Mouse (Mus musculus): ENCODE results near the gene Hist2h3c1. TPM values are rescaled to one million over a fixed set of nuclear protein-coding genes. Genes with fewer than 3 reads are reported as not detected.
"Not testable (repeated sequence)": the region's sequence is repeated elsewhere in the genome, so short reads cannot be mapped to it uniquely, and the experiment has no call there.

Gene Hist2h3c1
- total and polyA plus RNA-seq, 2 experiments from 2014 or later: not detected

DNA sequence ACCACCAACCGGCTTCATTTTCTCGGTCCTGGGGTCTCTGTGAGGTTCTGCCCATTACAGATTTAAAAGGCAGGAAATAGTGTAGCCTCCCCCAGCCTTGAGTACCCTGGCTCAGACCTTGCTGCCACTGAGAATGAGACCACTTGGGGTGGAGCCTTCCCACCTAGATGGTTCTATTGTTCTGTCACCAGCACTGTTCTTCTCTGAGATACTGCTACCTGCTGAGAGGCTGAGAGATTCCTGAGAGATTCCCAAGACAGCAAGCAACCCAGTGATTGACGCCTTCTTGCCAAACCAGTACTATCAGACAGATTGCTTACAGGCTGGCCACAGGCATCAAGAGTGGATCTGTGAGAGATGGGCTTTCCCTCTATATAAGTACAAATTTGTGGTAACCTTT is 42.7 kb downstream of the Hist2h3c1 start:
- no peak for DNase-seq (ENCODE audit: low spot score)
- no peak overlapping the region for H3K4me2 ChIP-seq (ENCODE audit: low read depth, low read length)
- H3K9ac ChIP-seq (replicated peaks; ENCODE audit: low read length): no peak overlapping the region
- no peak for ATAC-seq
- no peaks in the 10 kb centered on the region for H3K36me3 ChIP-seq (ENCODE audit: insufficient read depth, low read length)
- no peaks in the 10 kb centered on the region for H3K9me3 ChIP-seq (ENCODE audit: low read length)
- H3K4me3 ChIP-seq (ENCODE audit: low read length): no peak overlapping the region
- WGBS: 67% methylated on average over 3 of the region's 3 CpGs
- 0 out of 2 replicates have a peak, but pooled peaks cover 3% of the 10 kb centered on the region for H3K27me3 ChIP-seq (ENCODE audit: insufficient read depth, low read length)
- TF ChIP-seq CTCF (IDR thresholded peaks at IDR 0.05; ENCODE audit: low read depth): no peak
- no peak overlapping the region for H3K27ac ChIP-seq
- H3K4me1 ChIP-seq (ENCODE audit: insufficient read depth, low read length): no peaks in the 10 kb centered on the region

DNA sequence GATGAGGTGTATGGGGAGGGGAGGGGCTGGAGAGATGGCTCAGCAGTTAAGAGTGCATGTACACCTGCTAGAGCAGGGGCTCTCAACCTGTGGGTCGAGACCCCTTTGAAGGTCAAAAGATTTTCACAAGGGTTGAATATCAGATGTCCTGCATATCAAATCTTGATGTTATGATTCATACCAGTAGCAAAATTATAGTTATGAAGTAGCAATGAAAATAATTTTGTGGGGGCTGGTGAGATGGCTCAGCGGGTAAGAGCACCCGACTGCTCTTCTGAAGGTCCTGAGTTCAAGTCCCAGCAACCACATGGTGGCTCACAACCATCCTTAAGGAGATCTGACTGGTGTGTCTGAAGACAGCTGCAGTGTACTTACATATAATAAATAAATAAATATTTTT is 44.2 kb downstream of the Hist2h3c1 start:
- H3K27ac ChIP-seq; H3K4me2 ChIP-seq (ENCODE audit: low read depth, low read length); H3K27me3 ChIP-seq (ENCODE audit: insufficient read depth, low read length); H3K4me3 ChIP-seq (ENCODE audit: low read length); ATAC-seq; H3K4me1 ChIP-seq (ENCODE audit: insufficient read depth, low read length); DNase-seq (ENCODE audit: low spot score); H3K9ac ChIP-seq (replicated peaks; ENCODE audit: low read length); H3K36me3 ChIP-seq (ENCODE audit: insufficient read depth, low read length); H3K9me3 ChIP-seq (ENCODE audit: low read length): not testable (repeated sequence)
- WGBS: 94% methylated on average over 3 of the region's 3 CpGs

DNA sequence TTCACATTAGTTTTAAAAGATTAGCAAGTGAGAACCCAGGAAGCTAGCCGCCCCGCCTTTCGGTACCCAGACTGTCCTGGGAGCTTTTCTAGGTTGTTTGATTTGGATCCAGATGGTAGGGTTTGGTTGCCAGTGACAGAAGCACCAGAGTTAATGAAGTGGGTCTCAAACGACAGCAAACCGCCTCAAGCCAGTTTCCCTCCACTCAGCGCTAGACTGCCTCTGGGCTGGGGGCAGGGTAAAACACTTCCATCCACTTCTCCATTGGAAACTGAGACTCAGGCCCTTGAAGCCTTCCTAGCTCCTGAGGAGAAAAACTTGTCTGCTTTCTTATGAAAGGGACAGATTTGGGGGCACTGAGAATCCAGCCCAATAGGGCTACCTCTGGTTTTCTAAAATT is 46.2 kb downstream of the Hist2h3c1 start:
- Histone ChIP-seq H3K4me1 (ENCODE audit: insufficient read depth, low read length) (no peaks in the 10 kb centered on the region), H3K9me3 (ENCODE audit: low read length) (no peaks in the 10 kb centered on the region), H3K36me3 (ENCODE audit: insufficient read depth, low read length) (no peaks in the 10 kb centered on the region), H3K27me3 (ENCODE audit: insufficient read depth, low read length) (no peaks in the 10 kb centered on the region), H3K4me3 (ENCODE audit: low read length) (no peak overlapping the region), H3K27ac (no peak overlapping the region), H3K9ac (replicated peaks; ENCODE audit: low read length) (no peak overlapping the region), H3K4me2 (ENCODE audit: low read depth, low read length) (no peak overlapping the region)
- TF ChIP-seq CTCF (IDR thresholded peaks at IDR 0.05; ENCODE audit: low read depth): no peak
- DNase-seq (ENCODE audit: low spot score) (no peak), ATAC-seq (no peak)
- 65% methylated on average over 6 of the region's 6 CpGs for WGBS

DNA sequence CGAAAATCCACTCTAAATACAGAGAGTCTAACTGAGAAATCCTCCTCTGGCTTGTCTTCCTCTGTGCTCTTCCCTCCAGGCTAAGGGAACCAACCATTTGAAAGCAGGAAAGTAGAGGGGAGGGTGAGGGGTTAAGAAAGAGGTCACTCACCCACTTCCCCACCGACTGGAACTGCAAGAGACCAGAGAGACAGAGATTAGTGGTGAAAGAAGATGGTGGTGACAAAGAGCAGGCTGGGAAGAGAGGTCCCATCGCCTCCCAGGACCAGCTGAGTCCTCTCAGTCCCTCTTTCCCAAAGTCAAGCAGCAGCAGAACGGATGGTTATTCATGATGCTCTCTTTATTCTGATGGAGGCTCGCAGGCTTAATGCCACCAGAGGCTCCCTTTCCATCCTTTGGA is 46.9 kb downstream of the Hist2h3c1 start:
- 59% methylated on average over 5 of the region's 5 CpGs for WGBS

DNA sequence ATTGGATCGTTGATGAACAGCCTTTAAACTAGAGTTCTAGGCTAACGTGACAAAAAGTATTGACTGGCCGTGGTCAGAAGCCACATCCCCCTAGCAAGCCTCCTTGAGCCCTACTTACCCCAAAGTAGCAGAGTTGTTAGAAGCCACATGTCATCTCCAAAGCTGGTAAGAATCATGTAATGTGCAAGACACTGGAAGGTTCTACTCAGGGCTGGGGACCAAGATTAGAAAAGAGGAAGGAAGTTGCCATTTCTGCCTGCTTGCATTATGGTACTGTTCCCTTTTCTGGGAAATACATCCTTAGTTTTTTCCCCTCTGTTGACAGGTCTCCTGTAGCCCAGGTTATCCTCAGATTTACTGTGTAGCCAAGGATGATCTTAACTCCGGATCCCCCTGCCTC is 47.3 kb downstream of the Hist2h3c1 start, which contains the start of gene Fcgr1:
Fcgr1 (minus strand) TSS at position 183 of the 400 bp plus-strand sequence.
- DNase-seq (ENCODE audit: low spot score): no peak
- Histone ChIP-seq H3K4me3 (ENCODE audit: low read length) (no peak within 1 kb of the TSS), H3K9ac (replicated peaks; ENCODE audit: low read length) (no peak within 1 kb of the TSS), H3K36me3 (ENCODE audit: insufficient read depth, low read length) (no peaks in the 10 kb centered on the region), H3K9me3 (ENCODE audit: low read length) (no peaks in the 10 kb centered on the region), H3K27ac (no peak within 1 kb of the TSS), H3K4me2 (ENCODE audit: low read depth, low read length) (no peak within 1 kb of the TSS), H3K4me1 (ENCODE audit: insufficient read depth, low read length) (no peaks in the 10 kb centered on the region), H3K27me3 (ENCODE audit: insufficient read depth, low read length) (no peaks in the 10 kb centered on the region)
- ATAC-seq: no peak
- no peak for TF ChIP-seq CTCF (IDR thresholded peaks at IDR 0.05; ENCODE audit: low read depth)
- 81% methylated on average over 4 of the region's 4 CpGs for WGBS

More for the DNA sequence above, 46.9 kb downstream of the Hist2h3c1 start:
- H3K9me3 ChIP-seq (ENCODE audit: low read length): no peaks in the 10 kb centered on the region
- TF ChIP-seq CTCF (IDR thresholded peaks at IDR 0.05; ENCODE audit: low read depth): no peak
- no peaks in the 10 kb centered on the region for H3K36me3 ChIP-seq (ENCODE audit: insufficient read depth, low read length)
- no peaks in the 10 kb centered on the region for H3K4me1 ChIP-seq (ENCODE audit: insufficient read depth, low read length)
- H3K27ac ChIP-seq: no peak overlapping the region
- DNase-seq (ENCODE audit: low spot score) (no peak), ATAC-seq (no peak)
- H3K4me2 ChIP-seq (ENCODE audit: low read depth, low read length): no peak overlapping the region
- no peaks in the 10 kb centered on the region for H3K27me3 ChIP-seq (ENCODE audit: insufficient read depth, low read length)
- H3K4me3 ChIP-seq (ENCODE audit: low read length): no peak overlapping the region
- H3K9ac ChIP-seq (replicated peaks; ENCODE audit: low read length): no peak overlapping the region

Small RNA genes lying within 50 kb of the gene (microRNA-seq; reads per million reads assigned to microRNA genes)
- 0 reads per million in 2 experiments for gene Gm44492
- gene Gm47311: 0 reads per million in 2 experiments
- gene Gm47313: 0 reads per million in 2 experiments

Other genes starting within 250 kb of the Hist2h3c1 start
- 22.1 and 24.9 TPM in 2 replicates for gene Vps45, start 188.2 kb upstream of the Hist2h3c1 start, total RNA-seq (2014; rRNA removed)
- 59.3 and 61.8 TPM in 2 replicates for gene Vps45, start 188.2 kb upstream of the Hist2h3c1 start, polyA plus RNA-seq (2015; fragmentation: Nextera tagmentation; extraction: Ambion mirVana)
- gene Otud7b, start 142.2 kb upstream of the Hist2h3c1 start, total RNA-seq (2014; rRNA removed): 10.1 and 23.6 TPM in 2 replicates
- gene Otud7b, start 142.2 kb upstream of the Hist2h3c1 start, polyA plus RNA-seq (2015; fragmentation: Nextera tagmentation; extraction: Ambion mirVana): 9.0 and 11.7 TPM in 2 replicates
- 11.0 and 11.7 TPM in 2 replicates for gene Mtmr11, start 84.7 kb upstream of the Hist2h3c1 start, total RNA-seq (2014; rRNA removed)
- 11.4 and 14.0 TPM in 2 replicates for gene Mtmr11, start 84.7 kb upstream of the Hist2h3c1 start, polyA plus RNA-seq (2015; fragmentation: Nextera tagmentation; extraction: Ambion mirVana)
- gene Sf3b4, start 74.4 kb upstream of the Hist2h3c1 start, total RNA-seq (2014; rRNA removed): 67.7 and 94.8 TPM in 2 replicates
- 134 and 144 TPM in 2 replicates for gene Sf3b4, start 74.4 kb upstream of the Hist2h3c1 start, polyA plus RNA-seq (2015; fragmentation: Nextera tagmentation; extraction: Ambion mirVana)
- gene Sv2a, start 65.5 kb upstream of the Hist2h3c1 start, total RNA-seq (2014; rRNA removed): 133 and 136 TPM in 2 replicates
- 138 and 151 TPM in 2 replicates for gene Sv2a, start 65.5 kb upstream of the Hist2h3c1 start, polyA plus RNA-seq (2015; fragmentation: Nextera tagmentation; extraction: Ambion mirVana)
- 40.4 and 42.9 TPM in 2 replicates for gene Bola1, start 27.0 kb upstream of the Hist2h3c1 start, total RNA-seq (2014; rRNA removed)
- 62.1 and 63.0 TPM in 2 replicates for gene Bola1, start 27.0 kb upstream of the Hist2h3c1 start, polyA plus RNA-seq (2015; fragmentation: Nextera tagmentation; extraction: Ambion mirVana)
- 74.8 and 161 TPM in 2 replicates for gene Hist2h2ab, start 26.8 kb upstream of the Hist2h3c1 start, total RNA-seq (2014; rRNA removed)
- gene Hist2h2ab, start 26.8 kb upstream of the Hist2h3c1 start, polyA plus RNA-seq (2015; fragmentation: Nextera tagmentation; extraction: Ambion mirVana): not detected in 2 replicates
- gene Hist2h2ac, start 25.8 kb upstream of the Hist2h3c1 start, total RNA-seq (2014; rRNA removed): 718 and 726 TPM in 2 replicates
- 3.6 and 3.9 TPM in 2 replicates for gene Hist2h2ac, start 25.8 kb upstream of the Hist2h3c1 start, polyA plus RNA-seq (2015; fragmentation: Nextera tagmentation; extraction: Ambion mirVana)
- 10.1 and 15.4 TPM in 2 replicates for gene Hist2h2be, start 25.6 kb upstream of the Hist2h3c1 start, total RNA-seq (2014; rRNA removed)
- gene Hist2h2be, start 25.6 kb upstream of the Hist2h3c1 start, polyA plus RNA-seq (2015; fragmentation: Nextera tagmentation; extraction: Ambion mirVana): 4.0 and 4.1 TPM in 2 replicates
- 441 and 602 TPM in 2 replicates for gene Hist2h3c2, start 7.6 kb upstream of the Hist2h3c1 start, total RNA-seq (2014; rRNA removed)
- gene Hist2h3c2, start 7.6 kb upstream of the Hist2h3c1 start, polyA plus RNA-seq (2015; fragmentation: Nextera tagmentation; extraction: Ambion mirVana): 1.6 and 2.3 TPM in 2 replicates
- gene Hist2h2aa2, start 6.4 kb upstream of the Hist2h3c1 start, total RNA-seq (2014; rRNA removed): 1,755 and 2,054 TPM in 2 replicates
- gene Hist2h2aa2, start 6.4 kb upstream of the Hist2h3c1 start, polyA plus RNA-seq (2015; fragmentation: Nextera tagmentation; extraction: Ambion mirVana): 52.1 and 62.1 TPM in 2 replicates
- gene Hist2h2aa1, start 1.2 kb upstream of the Hist2h3c1 start, total RNA-seq (2014; rRNA removed): 1,894 and 2,680 TPM in 2 replicates
- gene Hist2h2aa1, start 1.2 kb upstream of the Hist2h3c1 start, polyA plus RNA-seq (2015; fragmentation: Nextera tagmentation; extraction: Ambion mirVana): 24.4 and 25.0 TPM in 2 replicates
- 127 and 159 TPM in 2 replicates for gene Hist2h4, start 16.6 kb downstream of the Hist2h3c1 start, total RNA-seq (2014; rRNA removed)
- gene Hist2h4, start 16.6 kb downstream of the Hist2h3c1 start, polyA plus RNA-seq (2015; fragmentation: Nextera tagmentation; extraction: Ambion mirVana): 10.2 and 10.6 TPM in 2 replicates
- gene Hist2h3b, start 22.0 kb downstream of the Hist2h3c1 start, total RNA-seq (2014; rRNA removed): 1,585 and 2,263 TPM in 2 replicates
- gene Hist2h3b, start 22.0 kb downstream of the Hist2h3c1 start, polyA plus RNA-seq (2015; fragmentation: Nextera tagmentation; extraction: Ambion mirVana): 15.7 and 22.9 TPM in 2 replicates
- 234 and 397 TPM in 2 replicates for gene Hist2h2bb, start 23.1 kb downstream of the Hist2h3c1 start, total RNA-seq (2014; rRNA removed)
- 1.4 and 2.4 TPM in 2 replicates for gene Hist2h2bb, start 23.1 kb downstream of the Hist2h3c1 start, polyA plus RNA-seq (2015; fragmentation: Nextera tagmentation; extraction: Ambion mirVana)
- gene Fcgr1, start 47.3 kb downstream of the Hist2h3c1 start, total RNA-seq (2014; rRNA removed): 2.6 and 8.4 TPM in 2 replicates
- gene Fcgr1, start 47.3 kb downstream of the Hist2h3c1 start, polyA plus RNA-seq (2015; fragmentation: Nextera tagmentation; extraction: Ambion mirVana): 2.1 and 2.4 TPM in 2 replicates
- gene BC107364, start 205.6 kb downstream of the Hist2h3c1 start, total RNA-seq (2014; rRNA removed): not detected in 2 replicates
- not detected in 2 replicates for gene BC107364, start 205.6 kb downstream of the Hist2h3c1 start, polyA plus RNA-seq (2015; fragmentation: Nextera tagmentation; extraction: Ambion mirVana)